Mouse (Mus musculus) hematopoietic stem cell, adult 5-6 weeks (primary cell): ENCODE data around the gene Cnn1. TPM values are rescaled to one million over a fixed set of nuclear protein-coding genes. Genes with fewer than 3 reads are reported as not detected.
"Not testable (repeated sequence)": the region's sequence is repeated elsewhere in the genome, so short reads cannot be mapped to it uniquely, and the experiment has no call there.

Experiments used
- ATAC-seq, 2 experiments: fragments of 125-278 bp in 1 of 2; replicated peaks in 1 of 2; 2 replicates each; pipeline ENCODE4 v1.8.0; 2016 to 2017; ENCODE audit warnings: inconsistent platforms in 2 of 2, mild to moderate bottlenecking in 2 of 2, moderate number of reproducible peaks in 2 of 2, low read depth in 1 of 2, moderate TSS enrichment in 1 of 2; ENCODE audit not compliant: low FRiP score in 2 of 2, poor library complexity in 2 of 2, severe bottlenecking in 2 of 2, insufficient read depth in 1 of 2, low TSS enrichment in 1 of 2
- total RNA-seq: library from RNA; stranded (forward); fragments of 172-1452, 232-1000 nt; gene quantifications from 2 replicates; pipeline ENCODE4 v1.2.3, GENCODE M21; 2017

Cnn1 gene
- total RNA-seq, 1 experiment from 2014 or later: not detected

DNA sequence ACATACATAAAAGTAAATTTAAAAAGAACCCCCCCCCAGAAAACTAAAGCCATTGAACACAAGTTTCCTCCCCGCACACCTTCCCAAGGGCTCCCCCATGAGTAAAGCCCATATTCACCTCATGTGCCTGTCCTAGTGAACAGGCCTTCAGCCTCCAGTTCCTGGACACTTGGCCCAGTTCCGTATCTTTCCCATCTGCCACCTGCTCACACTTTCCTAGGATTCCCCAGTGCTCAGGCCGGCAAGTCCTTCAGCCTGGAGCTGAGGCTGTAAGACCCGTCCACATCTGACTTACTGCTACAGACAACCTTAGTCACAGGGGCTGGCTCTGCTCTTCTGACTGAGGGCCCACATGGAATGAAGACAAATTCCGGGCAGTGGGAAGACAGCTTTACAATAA lies 40.7 kb downstream of the Cnn1 start:
- no peak for ATAC-seq

- peak; percentile 83 to 89 for ATAC-seq
Measured at GRCm38 (mm10) chr9:22143108-22144037, 44.4 kb downstream of the Cnn1 start.

DNA sequence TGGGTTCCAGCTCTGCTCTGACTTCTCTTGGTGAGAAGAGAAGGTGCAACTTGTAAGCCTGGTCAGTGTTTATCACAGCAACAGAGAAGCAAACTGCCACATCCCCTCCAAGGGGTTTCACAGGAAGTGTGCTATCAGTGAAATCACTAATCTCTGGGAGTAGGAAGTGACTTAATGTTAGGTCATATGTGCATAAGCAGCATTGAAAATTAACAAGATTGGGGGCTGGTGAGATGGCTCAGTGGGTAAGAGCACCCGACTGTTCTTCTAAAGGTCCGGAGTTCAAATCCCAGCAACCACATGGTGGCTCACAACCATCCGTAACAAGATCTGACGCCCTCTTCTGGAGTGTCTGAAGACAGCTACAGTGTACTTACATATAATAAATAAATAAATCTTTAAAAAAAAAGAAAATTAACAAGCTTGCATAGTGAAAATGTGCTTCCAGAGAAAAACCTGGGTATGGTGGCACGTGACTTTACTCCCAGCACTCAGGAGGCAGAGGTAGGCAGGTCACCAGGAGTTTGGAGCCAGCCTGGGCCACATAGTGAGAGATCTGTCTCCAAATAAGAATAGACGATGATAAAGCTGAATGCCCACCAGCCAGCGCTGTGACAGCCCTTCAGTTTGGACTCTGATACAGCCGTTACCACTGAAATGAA lies 45.4 kb downstream of the Cnn1 start:
- ATAC-seq: peak in 1 of 2 experiments; percentile 29; a peak in 1 of 4 replicates

- ATAC-seq: no peak
Measured at GRCm38 (mm10) chr9:22149426-22150248, 50.6 kb downstream of the Cnn1 start.

DNA sequence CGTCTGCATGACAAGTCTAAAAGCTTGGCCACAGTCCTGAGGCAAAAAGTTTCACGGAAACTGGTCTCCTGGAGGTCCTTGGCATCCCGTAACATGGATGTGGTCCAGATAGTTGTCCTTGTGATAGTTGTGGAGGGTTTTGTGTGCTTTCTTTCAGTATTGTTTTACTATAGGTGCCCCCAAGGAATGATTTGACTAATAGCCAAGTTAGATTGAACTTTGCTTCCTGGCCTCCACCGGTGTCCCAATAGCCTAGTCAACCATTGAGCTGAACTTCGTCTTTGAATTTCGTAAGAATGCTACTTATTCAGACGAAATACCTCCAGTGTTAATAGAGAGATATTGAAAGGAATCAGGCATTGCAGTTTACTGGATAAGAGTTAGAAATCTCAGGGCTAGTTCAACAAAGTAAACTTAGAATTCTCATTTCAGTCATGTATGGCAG lies 51.3 kb downstream of the Cnn1 start:
- not testable (repeated sequence) for ATAC-seq

- ATAC-seq: no peak
Measured at GRCm38 (mm10) chr9:22150946-22151345, 51.9 kb downstream of the Cnn1 start.

DNA sequence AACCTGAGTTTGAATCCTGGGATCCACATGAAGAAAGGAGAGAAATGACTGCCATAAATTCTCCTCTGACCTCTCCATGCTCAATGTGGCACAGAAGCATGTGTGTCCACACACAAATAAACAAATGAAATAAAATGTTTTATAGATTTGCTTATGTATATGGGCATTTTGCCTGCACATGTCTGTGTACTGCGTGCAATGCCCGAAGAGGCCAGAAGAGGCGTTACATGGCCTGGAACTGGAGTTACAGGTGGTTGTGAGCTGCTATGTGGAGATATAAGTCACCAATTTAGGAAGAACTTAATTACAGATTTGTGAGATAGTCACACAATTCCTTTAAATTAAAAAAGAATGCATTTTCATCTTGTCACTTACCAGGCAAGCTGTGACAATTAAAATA lies 54.8 kb downstream of the Cnn1 start:
- no peak for ATAC-seq

DNA sequence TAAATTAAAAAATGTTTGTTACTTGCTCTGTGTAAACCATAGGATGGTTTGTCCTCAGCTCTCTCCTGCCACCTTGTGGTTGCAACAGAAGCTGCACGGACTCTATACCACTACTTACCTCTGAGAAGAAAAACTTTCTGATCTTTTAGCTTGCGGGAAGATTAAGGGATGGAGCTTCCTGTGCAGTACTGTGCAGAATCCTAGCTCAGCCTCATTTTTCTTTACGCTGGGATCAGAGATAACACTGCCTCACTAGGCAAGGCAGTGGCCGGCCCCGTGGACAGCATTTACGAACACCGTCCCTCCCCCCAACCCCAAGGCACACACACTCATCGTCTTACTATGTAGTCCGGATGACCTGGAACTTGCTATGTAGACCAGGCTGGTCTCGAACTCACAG lies 56.6 kb downstream of the Cnn1 start:
- peak; percentile 57; a peak in 2 of 4 replicates for ATAC-seq

DNA sequence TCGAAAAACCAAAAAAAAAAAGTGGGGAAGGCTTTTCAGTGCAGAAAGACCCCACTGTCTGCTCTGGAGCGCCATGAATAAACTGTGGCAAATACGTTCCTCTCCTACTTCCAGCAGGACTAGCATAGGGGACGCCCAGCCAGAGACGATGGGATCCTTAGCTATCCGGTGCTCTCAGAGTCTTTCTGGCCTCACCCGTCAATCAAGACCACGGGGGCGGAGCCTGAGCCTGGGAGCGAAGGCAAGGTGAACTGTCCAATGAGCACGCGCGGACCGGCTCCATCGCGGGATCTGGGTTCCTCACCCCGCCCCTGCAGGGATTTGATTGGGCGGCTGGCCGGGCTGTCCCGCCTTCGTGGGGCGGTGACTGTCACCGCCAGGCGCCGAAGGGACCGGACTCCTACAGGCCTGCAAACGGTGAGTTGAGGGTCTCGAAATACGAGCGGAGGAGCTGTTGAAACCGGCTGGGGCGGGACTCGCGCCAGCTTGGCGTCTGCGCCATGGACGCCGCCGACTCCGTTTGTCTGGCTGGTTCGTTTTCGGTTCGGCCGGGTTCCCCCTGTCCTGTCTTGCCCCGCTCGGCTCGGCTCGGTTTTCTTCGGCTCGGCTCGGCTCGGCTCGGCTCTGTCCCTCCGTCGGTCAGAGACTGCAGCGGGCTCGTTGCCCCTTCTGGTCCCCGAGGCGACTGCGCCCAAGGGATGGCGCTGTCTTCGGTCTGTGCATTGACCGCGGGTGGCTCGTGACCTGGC lies 57.7 kb downstream of the Cnn1 start, which contains the start of gene Pigyl:
Pigyl (plus strand) TSS at position 350 of the 749 bp plus-strand sequence.
- ATAC-seq: peak; percentile 96 to 98

GRCm38 (mm10) chr9:22157516-22158265 lies 58.7 kb downstream of the Cnn1 start:
- no peak for ATAC-seq

Other genes with a start within 250 kb of the Cnn1 start
- 4.3 and 6.1 TPM in 2 replicates for gene Dock6, start 246.6 kb upstream of the Cnn1 start, total RNA-seq
- gene Rab3d, start 181.0 kb upstream of the Cnn1 start, total RNA-seq: 13.5 and 14.6 TPM in 2 replicates
- gene Ccdc159, start 171.7 kb upstream of the Cnn1 start, total RNA-seq: 0.25 and 0.50 TPM in 2 replicates
- 12.7 and 18.1 TPM in 2 replicates for gene Tmem205, start 171.7 kb upstream of the Cnn1 start, total RNA-seq
- gene Plppr2, start 162.2 kb upstream of the Cnn1 start, total RNA-seq: 0.15 and 0.25 TPM in 2 replicates
- 6.4 and 7.2 TPM in 2 replicates for gene Swsap1, start 143.5 kb upstream of the Cnn1 start, total RNA-seq
- gene Epor, start 135.7 kb upstream of the Cnn1 start, total RNA-seq: 1.7 and 9.2 TPM in 2 replicates
- gene Rgl3, start 109.8 kb upstream of the Cnn1 start, total RNA-seq: not detected in 2 replicates
- gene Ccdc151, start 96.6 kb upstream of the Cnn1 start, total RNA-seq: 0.19 TPM in 1 of 2 replicates, not detected in the other
- gene Prkcsh, start 96.4 kb upstream of the Cnn1 start, total RNA-seq: 91.7 and 110 TPM in 2 replicates
- gene Elavl3, start 47.2 kb upstream of the Cnn1 start, total RNA-seq: not detected in 2 replicates
- not detected in 2 replicates for gene Gm49318, start 28.0 kb upstream of the Cnn1 start, total RNA-seq
- gene Zfp653, start 27.8 kb upstream of the Cnn1 start, total RNA-seq: 11.1 and 12.9 TPM in 2 replicates
- gene Ecsit, start 13.8 kb upstream of the Cnn1 start, total RNA-seq: 15.9 and 17.7 TPM in 2 replicates
- 43.6 and 44.7 TPM in 2 replicates for gene Elof1, start 18.0 kb downstream of the Cnn1 start, total RNA-seq
- gene Acp5, start 36.5 kb downstream of the Cnn1 start, total RNA-seq: 1.1 and 2.8 TPM in 2 replicates
- 10.4 and 26.5 TPM in 2 replicates for gene Pigyl, start 57.6 kb downstream of the Cnn1 start, total RNA-seq
- gene Zfp872, start 88.9 kb downstream of the Cnn1 start, total RNA-seq: not detected in 2 replicates
- 38.2 and 48.4 TPM in 2 replicates for gene Zfp809, start 126.5 kb downstream of the Cnn1 start, total RNA-seq
- gene Zfp599, start 160.7 kb downstream of the Cnn1 start, total RNA-seq: 11.5 and 14.2 TPM in 2 replicates
- gene Zfp810, start 208.4 kb downstream of the Cnn1 start, total RNA-seq: 10.6 and 21.5 TPM in 2 replicates